Mouse (Mus musculus) cortical plate, adult 2 months (tissue): ENCODE data around the gene Twf2.
A peak's percentile ranks its signal among the peaks of the same experiment; 100 is the strongest.

ENCODE experiments used
- CTCF ChIP-seq: fragments of 200-500 bp; IDR thresholded peaks from 2 replicates; pipeline ENCODE4 v1.5.1; 2011; ENCODE audit warnings: mild to moderate bottlenecking, control low read depth, low read length; ENCODE audit not compliant: insufficient read depth; ENCODE audit errors: extremely low read depth
- POLR2A ChIP-seq: fragments of 200-500 bp; IDR thresholded peaks from 2 replicates; pipeline ENCODE4 v1.6.1; 2011; ENCODE audit warnings: mild to moderate bottlenecking, low read length, control low read depth; ENCODE audit not compliant: insufficient read depth; ENCODE audit errors: extremely low read depth

DNA sequence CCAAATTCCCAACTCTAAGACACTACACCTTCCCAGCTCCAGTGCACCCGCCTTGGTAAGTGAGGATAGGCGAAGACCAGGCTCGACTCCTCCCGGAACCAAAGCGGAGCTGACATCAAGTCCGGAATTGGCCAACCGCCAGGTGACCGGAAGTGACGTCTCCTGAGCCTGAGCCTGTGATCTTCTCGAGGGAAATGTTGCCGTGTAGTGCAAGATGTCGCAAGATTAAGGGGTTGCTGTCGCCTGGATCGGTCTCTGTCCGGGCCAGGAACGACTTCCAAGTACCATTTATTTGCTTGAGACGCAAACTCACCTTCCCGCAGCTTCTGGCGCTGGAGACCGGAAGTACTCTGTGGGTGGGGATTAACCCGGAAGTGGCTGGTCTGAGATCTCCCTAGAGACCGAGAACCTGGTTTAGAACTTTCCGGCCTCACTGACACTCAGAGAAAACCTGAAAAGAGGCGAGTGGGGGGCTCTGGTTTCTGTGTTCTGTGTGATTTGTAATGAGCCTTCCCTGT, 43.1 kb upstream of the Twf2 start:
- peak; percentile 53; the same call in 1 of the 2 replicates for TF ChIP-seq POLR2A
- no peak for TF ChIP-seq CTCF
